21 mouse cellular contexts compared by ENCODE assay signal in genomic region chr3:97294334-97294733, GRCm38 (mm10). TPM values are rescaled to one million over a fixed set of nuclear protein-coding genes. Genes with fewer than 3 reads are reported as not detected.
DNase-seq lines count a peak whose midpoint lies in the region; ATAC-seq lines count a peak whose summit lies in the region.
"Had no signal": no experiment of that assay in that cellular context is flagged by ENCODE, and none has a peak within 500 bp of the region (broad histone marks: within the 10 kb centered on the region; RNA-seq: fewer than 3 reads in every experiment).

No protein-coding gene starts in this region.

- intact Hi-C loops in heart, postnatal 36 days (cut with DNase I) = no loop called here

- no peaks in the 10 kb centered on the region for H3K36me3 ChIP-seq in forebrain, embryonic 15.5 days
- no peaks in the 10 kb centered on the region for H3K36me3 ChIP-seq in forebrain, embryonic 11.5 days (ENCODE audit: control insufficient read depth, insufficient read depth, low read length)
- H3K36me3 ChIP-seq: embryonic facial prominence, embryonic 10.5 days; heart, embryonic 10.5 days; midbrain, embryonic 10.5 days; neural tube, embryonic 13.5 days had no signal

- H3K9me3 ChIP-seq in forebrain, embryonic 15.5 days = no peaks in the 10 kb centered on the region
- H3K9me3 ChIP-seq in forebrain, embryonic 11.5 days (ENCODE audit: control insufficient read depth, low read length) = no peaks in the 10 kb centered on the region
- H3K9me3 ChIP-seq: embryonic facial prominence, embryonic 10.5 days; heart, embryonic 10.5 days; midbrain, embryonic 10.5 days; neural tube, embryonic 13.5 days had no signal

- H3K4me3 ChIP-seq in forebrain, embryonic 15.5 days = no peak overlapping the region
- H3K4me3 ChIP-seq in forebrain, embryonic 11.5 days (ENCODE audit: low read depth, low read length) = no peak overlapping the region
- H3K4me3 ChIP-seq: embryonic facial prominence, embryonic 10.5 days; heart, embryonic 10.5 days; midbrain, embryonic 10.5 days; neural tube, embryonic 13.5 days had no signal

- H3K27ac ChIP-seq in forebrain, embryonic 15.5 days (replicated peaks) = no peak overlapping the region
- no peak overlapping the region for H3K27ac ChIP-seq in forebrain, embryonic 11.5 days (ENCODE audit: low read depth, low read length)
- H3K27ac ChIP-seq: embryonic facial prominence, embryonic 10.5 days; heart, embryonic 10.5 days; hindbrain, embryonic 14.5 days; midbrain, embryonic 10.5 days; neural tube, embryonic 13.5 days had no signal

- H3K4me2 ChIP-seq in forebrain, embryonic 15.5 days (replicated peaks) = peak overlapping the region; percentile 54; the same call in 1 of the 2 replicates
- no peak overlapping the region for H3K4me2 ChIP-seq in forebrain, embryonic 11.5 days (ENCODE audit: low read depth, low read length, severe bottlenecking)

- H3K27me3 ChIP-seq in forebrain, embryonic 15.5 days = no peaks in the 10 kb centered on the region
- no peaks in the 10 kb centered on the region for H3K27me3 ChIP-seq in forebrain, embryonic 11.5 days (ENCODE audit: control insufficient read depth, insufficient read depth, low read length)
- H3K27me3 ChIP-seq: neural tube, embryonic 13.5 days had no signal

- 69% methylated on average over 9 of the region's 9 CpGs for WGBS in forebrain, embryonic 15.5 days
- WGBS in forebrain, embryonic 11.5 days = 86% methylated on average over 9 of the region's 9 CpGs

- ATAC-seq in forebrain, embryonic 15.5 days (replicated peaks) = no peak
- no peak for ATAC-seq in forebrain, embryonic 11.5 days (replicated peaks; ENCODE audit: low FRiP score)
- 0 out of 2 replicates have a peak, but pooled peaks have one; percentile 8 for ATAC-seq in megakaryocyte, adult 5-6 weeks (ENCODE audit: poor library complexity, severe bottlenecking)

- no peak for DNase-seq in forebrain, embryonic 11.5 days (ENCODE audit: low spot score)
- peak; percentile 5 to 29 for DNase-seq in spleen, postnatal 36 days (ENCODE audit: low spot score in 2 of 2)
- DNase-seq in spleen, postnatal 14 days (ENCODE audit: low spot score in 2 of 2) = no peak
- peak; percentile 27 for DNase-seq in thymus, postnatal 4 days
- no peak for DNase-seq in adrenal gland, postnatal 4 days (ENCODE audit: low spot score in 2 of 2)
- DNase-seq in heart, postnatal 36 days = no peak
- DNase-seq: cerebellum, adult 11 months; cerebellum, postnatal 36 days; gastrocnemius, postnatal 25 days; heart, postnatal 10 days; left cerebral cortex, postnatal 4 days; lung, adult 2 months; lung, postnatal 36 days; right cerebral cortex, postnatal 14 days had no signal

- no peak overlapping the region for H3K9ac ChIP-seq in forebrain, embryonic 15.5 days (replicated peaks)
- no peak overlapping the region for H3K9ac ChIP-seq in forebrain, embryonic 11.5 days (ENCODE audit: low read length)
- H3K9ac ChIP-seq: hindbrain, embryonic 14.5 days had no signal

- H3K4me1 ChIP-seq in forebrain, embryonic 15.5 days = peaks cover 57% of the 10 kb centered on the region
- peaks cover 10% of the 10 kb centered on the region; the same call in 1 of the 2 replicates for H3K4me1 ChIP-seq in forebrain, embryonic 11.5 days (replicated peaks; ENCODE audit: control insufficient read depth, insufficient read depth, low read length)

RNA-seq across cellular contexts. Expression of gene Bcl9, which starts 3.4 kb away (rescaled TPM):
- 111 and 113 TPM in 2 replicates for polyA plus RNA-seq in forebrain, embryonic 15.5 days (2015; fragmentation: Nextera tagmentation; extraction: Ambion mirVana)
- polyA plus RNA-seq in forebrain, embryonic 11.5 days (2014; fragmentation: Nextera tagmentation; extraction: Ambion mirVana) = 81.8 and 82.1 TPM in 2 replicates
- total RNA-seq in megakaryocyte, adult 5-6 weeks (2015) = 10.2 and 12.7 TPM in 2 replicates
- total RNA-seq in megakaryocyte, adult 5-6 weeks (2017) = 3.0 and 4.1 TPM in 2 replicates
- total RNA-seq in adrenal gland, postnatal 4 days (2021) = 10 to 100 TPM; 38.0 to 46.6 TPM
- 10 to 100 TPM; 20.2 to 28.6 TPM for total RNA-seq in heart, postnatal 36 days (2021)

Comparison
In these comparisons a context has a peak if more than half of its experiments do, and no peak if none do; other contexts are left out.
1. DNase-seq: peak in spleen, postnatal 36 days (2 of 2) and thymus, postnatal 4 days (single experiment); none in forebrain, embryonic 11.5 days (single experiment), spleen, postnatal 14 days (0 of 2), adrenal gland, postnatal 4 days (0 of 2) and heart, postnatal 36 days (0 of 2).